Mouse (Mus musculus): Measurements from ENCODE around the gene Lrrc55. TPM values are rescaled to one million over a fixed set of nuclear protein-coding genes. Genes with fewer than 3 reads are reported as not detected.

The Lrrc55 gene
- total RNA-seq, 2 experiments from 2014 or later = 1.8 to 2.0 TPM

DNA sequence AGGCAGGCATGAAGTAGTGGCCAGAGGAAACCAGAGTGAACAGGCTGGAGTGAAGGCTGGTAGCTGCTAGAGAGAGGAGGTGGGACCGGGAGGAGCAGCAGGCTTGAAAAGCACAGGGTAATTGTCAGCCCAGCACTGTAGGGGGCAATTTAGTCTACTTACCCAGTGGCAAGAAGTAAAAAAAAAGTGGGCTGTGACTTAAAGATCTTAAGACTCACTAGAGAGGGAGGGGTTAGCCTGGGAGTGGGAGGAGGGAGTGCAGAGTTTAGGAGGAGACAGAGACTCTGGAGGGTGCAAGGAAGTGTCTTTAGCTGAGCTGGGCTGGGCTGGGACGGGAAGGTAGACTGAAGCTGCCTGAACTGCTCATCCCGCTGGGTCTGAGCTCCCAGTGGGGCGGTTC, 60.9 kb downstream of the Lrrc55 start, which contains the start of gene Aplnr:
Gene Aplnr (plus strand): TSS at position 137 of the 400 bp plus-strand sequence.
- intact Hi-C loops (cut with DNase I) = no loop called here
- DNase-seq = peak in 1 of 2 experiments; percentile 53

DNA sequence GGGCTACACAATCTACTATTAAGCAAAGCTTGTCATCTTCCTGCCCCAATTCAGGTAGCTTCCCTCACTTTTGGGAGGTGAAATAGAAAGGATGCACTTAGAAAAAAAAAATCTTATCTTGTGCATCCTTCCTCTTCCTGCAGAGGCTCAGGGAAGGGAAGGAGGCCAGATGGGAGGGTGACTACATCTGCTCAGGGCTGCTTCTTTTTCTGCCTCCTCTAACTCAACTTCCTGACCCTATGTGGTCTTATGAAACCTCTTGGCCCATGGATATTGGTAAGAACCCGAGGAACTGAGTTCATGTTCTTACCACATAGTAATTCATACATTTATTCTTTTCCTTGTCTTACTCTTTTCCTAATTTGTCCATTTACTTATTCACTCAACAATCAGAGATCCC, 61.9 kb downstream of the Lrrc55 start:
- DNase-seq = no peak
- intact Hi-C loops (cut with DNase I) = loop anchor here (2.0 kb wide), 1 partner anchor 38 kb away; no protein-coding TSS in a partner anchor

DNA sequence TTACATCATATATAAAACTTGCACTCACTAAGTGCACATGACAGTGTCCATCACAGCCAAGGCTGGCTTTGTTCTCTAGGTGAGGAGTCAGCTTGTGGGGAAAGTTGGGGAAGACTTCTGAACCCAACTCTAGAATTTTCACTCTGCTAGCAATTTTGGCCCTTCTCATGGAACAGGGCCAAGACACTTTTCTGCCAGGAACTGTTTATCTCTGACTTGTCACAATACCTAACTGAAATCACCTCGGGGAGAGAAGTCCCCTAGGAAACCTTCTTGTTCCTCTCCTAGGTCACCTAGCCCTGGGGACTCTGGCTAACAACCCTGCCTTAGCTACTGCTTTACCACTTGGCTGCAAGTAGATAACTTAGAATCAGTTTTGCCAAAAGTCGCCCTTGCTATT, 64.8 kb downstream of the Lrrc55 start:
- intact Hi-C loops (cut with DNase I) = no loop called here
- peak in 1 of 2 experiments; percentile 15 for DNase-seq

DNA sequence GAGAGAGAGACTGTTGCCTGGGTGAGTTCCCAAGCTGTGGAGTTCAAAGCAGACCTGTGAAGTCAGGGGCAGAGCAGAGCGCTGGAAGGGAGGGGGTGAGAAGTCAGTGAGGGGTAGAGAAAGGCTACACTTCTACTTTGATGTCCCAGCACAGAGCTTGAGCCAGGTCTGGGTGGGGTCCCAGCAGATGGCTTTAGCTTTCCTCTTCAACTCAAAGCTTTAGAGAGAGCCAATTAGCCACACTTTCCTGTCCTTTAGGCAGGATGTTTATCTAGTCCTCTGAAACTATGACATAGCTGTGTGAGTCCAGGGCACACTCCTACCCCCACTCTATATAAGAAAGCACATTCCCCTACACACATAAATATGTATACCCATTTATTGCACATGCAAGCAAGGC, 65.3 kb downstream of the Lrrc55 start:
- intact Hi-C loops (cut with DNase I) = no loop called here
- no peak for DNase-seq

DNA sequence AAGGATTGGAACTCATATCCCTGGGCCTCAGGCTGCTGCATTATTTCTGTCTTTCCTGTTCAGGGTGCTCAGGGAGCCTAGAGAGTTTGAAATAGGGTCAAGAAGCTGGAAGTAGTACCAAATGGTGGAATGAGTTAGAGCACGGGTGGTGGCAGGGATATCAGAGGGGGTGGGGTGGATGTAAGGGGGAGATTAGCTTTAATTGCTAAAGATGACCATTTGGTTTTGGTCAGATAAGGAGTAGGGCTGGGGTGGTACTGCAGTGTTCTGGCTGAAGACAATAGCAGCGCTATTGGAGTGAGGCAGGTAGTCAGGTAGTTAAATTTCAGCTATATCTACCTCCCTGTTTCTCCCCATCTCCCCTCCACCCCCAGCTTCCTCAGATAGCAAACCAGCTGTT, 65.8 kb downstream of the Lrrc55 start:
- intact Hi-C loops (cut with DNase I) = no loop called here
- DNase-seq = no peak

DNA sequence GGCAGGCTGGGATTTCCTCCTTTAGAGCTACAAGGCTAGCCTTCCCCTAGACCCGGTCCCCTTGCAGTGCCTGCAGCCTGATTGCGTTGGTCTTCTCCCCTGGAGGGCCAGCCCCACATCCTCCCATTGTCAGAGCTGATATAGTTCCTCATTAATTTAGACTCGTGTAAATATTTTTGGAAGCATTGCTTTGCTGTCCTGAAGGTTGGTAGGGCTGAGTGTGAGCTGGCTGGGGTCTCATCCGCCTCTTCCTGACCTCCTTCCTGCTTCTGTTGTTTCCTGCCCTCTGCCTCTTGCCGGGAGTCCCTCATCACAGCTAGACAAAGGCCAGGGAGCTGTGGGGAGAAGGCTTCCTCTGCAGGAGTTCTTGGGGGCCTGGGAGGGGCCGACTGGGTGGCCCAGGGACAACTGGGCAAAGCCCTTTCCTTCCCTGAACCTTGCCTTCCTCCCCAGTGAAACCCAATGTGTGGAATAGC, 67.5 kb downstream of the Lrrc55 start:
- intact Hi-C loops (cut with DNase I) = no loop called here

DNA sequence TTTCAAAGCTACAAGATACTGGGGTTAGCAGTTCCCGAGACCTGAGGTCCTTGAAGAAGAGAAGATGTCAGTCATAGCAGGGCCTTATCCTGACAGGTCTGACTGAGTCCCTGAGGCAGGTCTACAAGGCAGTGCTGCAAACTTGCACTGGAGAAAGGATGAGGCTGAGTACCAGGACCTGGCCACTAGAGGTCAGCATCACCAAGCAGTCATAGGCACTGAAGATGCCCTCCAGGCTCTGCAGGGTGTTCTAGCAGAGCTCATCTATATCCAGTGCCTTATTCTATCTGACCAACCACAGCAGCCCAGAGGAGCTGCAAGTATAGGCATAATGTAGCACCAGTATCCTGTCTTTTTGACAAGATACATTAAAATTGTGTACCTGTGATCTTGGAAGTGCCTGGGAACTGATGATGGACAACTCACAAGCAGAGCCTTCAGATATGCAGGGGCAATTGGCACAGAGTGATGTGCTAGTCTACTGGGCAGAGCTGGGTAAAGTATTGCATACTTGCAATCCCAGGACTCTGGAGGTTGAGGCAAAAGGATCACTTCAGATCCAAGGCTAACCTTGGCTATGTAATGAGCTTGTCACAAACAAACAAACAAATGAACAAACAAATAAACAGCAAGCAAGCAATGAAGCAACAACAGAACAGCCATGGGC, 73.0 kb downstream of the Lrrc55 start:
- peak; percentile 75 to 78 for DNase-seq
- intact Hi-C loops (cut with DNase I) = loop anchor here (1.0 to 5.0 kb wide), 4 partner anchors 122 to 1338 kb away; no protein-coding TSS in a partner anchor

More for the DNA sequence above, 67.5 kb downstream of the Lrrc55 start:
- DNase-seq = peak; percentile 46 to 52

DNA sequence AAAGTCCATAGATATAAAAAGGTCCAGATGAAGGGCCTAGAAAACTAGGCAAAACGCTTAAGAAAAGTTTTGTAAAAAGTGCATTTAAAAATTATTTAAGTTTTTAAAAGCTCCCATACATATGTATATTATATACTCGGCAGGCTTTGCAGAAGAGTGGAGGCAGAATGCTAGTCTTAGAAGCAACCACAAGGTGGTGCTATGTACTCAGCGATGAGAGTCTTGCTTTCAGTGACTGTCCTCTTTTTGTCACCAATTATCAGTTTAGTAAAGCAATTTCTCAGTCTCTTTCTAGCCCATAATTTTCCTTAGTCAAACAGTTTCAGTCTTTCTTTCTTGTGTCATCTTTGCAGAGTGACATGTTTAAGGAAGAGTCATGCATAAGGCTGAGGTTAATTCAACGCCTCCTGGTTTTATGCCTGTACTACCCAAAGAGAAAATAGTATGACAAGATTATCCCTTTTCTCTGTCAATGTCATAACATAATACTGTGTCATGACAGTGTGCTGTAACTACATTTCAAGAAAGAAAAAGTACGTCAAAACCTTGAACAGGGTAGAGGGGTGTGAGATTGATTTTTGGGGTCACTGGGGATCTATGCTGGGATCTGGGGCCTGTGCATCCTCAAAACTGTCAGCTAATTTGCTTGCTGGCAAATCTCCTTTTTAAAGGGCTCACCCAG, 73.7 kb downstream of the Lrrc55 start:
- intact Hi-C loops (cut with DNase I) = loop anchor here (1.0 to 5.0 kb wide), 3 partner anchors 438 to 1339 kb away; no protein-coding TSS in a partner anchor
- DNase-seq = peak in 1 of 2 experiments; percentile 38

Other genes starting within 250 kb of the Lrrc55 start
- not detected for gene Prg2, start 216.7 kb downstream of the Lrrc55 start, total RNA-seq (2021)
- gene Prg3, start 209.0 kb downstream of the Lrrc55 start, total RNA-seq (2021) = not detected
- 10 to 100 TPM; 40.6 to 41.6 TPM for gene Ssrp1, start 160.0 kb downstream of the Lrrc55 start, total RNA-seq (2021)
- gene P2rx3, start 159.7 kb downstream of the Lrrc55 start, total RNA-seq (2021) = under 1 TPM; 0.31 to 0.60 TPM
- gene Tnks1bp1, start 149.2 kb downstream of the Lrrc55 start, total RNA-seq (2021) = 10 to 100 TPM; 61.9 to 65.9 TPM
- gene Aplnr, start 61.0 kb downstream of the Lrrc55 start, total RNA-seq (2021) = 10 to 100 TPM; 34.0 to 60.3 TPM
- gene Olfr987, start 142.1 kb upstream of the Lrrc55 start, total RNA-seq (2021) = not detected
- gene Olfr988, start 166.0 kb upstream of the Lrrc55 start, total RNA-seq (2021) = not detected
- not detected for gene Olfr992, start 212.3 kb upstream of the Lrrc55 start, total RNA-seq (2021)
- not detected for gene Olfr993, start 217.7 kb upstream of the Lrrc55 start, total RNA-seq (2021)
- not detected for gene Olfr994, start 239.3 kb upstream of the Lrrc55 start, total RNA-seq (2021)
- gene Olfr995, start 246.4 kb upstream of the Lrrc55 start, total RNA-seq (2021) = not detected